Mouse (Mus musculus) kidney, postnatal 0 days (tissue): ENCODE measurements around the gene Mfap1a. TPM values are rescaled to one million over a fixed set of nuclear protein-coding genes. Genes with fewer than 3 reads are reported as not detected.
"Not testable (repeated sequence)": the region's sequence is repeated elsewhere in the genome, so short reads cannot be mapped to it uniquely, and the experiment has no call there.

ENCODE experiments used
- ATAC-seq: fragments of 200-750 bp; cut with Nextera tagmentation; replicated peaks from 2 replicates; pipeline ENCODE4 v1.8.0; 2017; ENCODE audit warnings: low read depth, moderate number of reproducible peaks, moderate TSS enrichment, moderate library complexity; ENCODE audit not compliant: low FRiP score
- DNase-seq: peaks from one replicate; pipeline ENCODE4 v3.0.0-alpha.2; 2016; ENCODE audit warnings: low spot score
- H3K27ac ChIP-seq: fragments of 300-500 bp; sonication (generic); 2 replicates; pipeline ENCODE4 v1.5.1; 2014; ENCODE audit warnings: mild to moderate bottlenecking
- H3K27me3 ChIP-seq: fragments of 300-500 bp; sonication (generic); 2 replicates; pipeline ENCODE4 v1.6.1; 2014; ENCODE audit warnings: low read length, mixed read lengths; ENCODE audit not compliant: insufficient read depth
- H3K36me3 ChIP-seq: fragments of 300-500 bp; sonication (generic); 2 replicates; pipeline ENCODE4 v1.6.1; 2014; ENCODE audit warnings: low read length, mixed read lengths; ENCODE audit not compliant: insufficient read depth
- H3K4me1 ChIP-seq: fragments of 300-500 bp; sonication (generic); replicated peaks from 2 replicates; pipeline ENCODE4 v1.6.1; 2014; ENCODE audit warnings: antibody characterized with exemption, low read length, mixed read lengths; ENCODE audit not compliant: insufficient read depth
- H3K4me2 ChIP-seq: fragments of 300-500 bp; sonication (generic); 2 replicates; pipeline ENCODE4 v1.6.1; 2014; ENCODE audit warnings: mild to moderate bottlenecking, low read length, moderate library complexity, mixed read lengths
- H3K4me3 ChIP-seq: fragments of 300-500 bp; sonication (generic); replicated peaks from 2 replicates; pipeline ENCODE4 v1.5.1; 2014; ENCODE audit warnings: low read depth, low read length
- H3K9ac ChIP-seq: fragments of 300-500 bp; sonication (generic); 2 replicates; pipeline ENCODE4 v1.6.1; 2014; ENCODE audit warnings: low read depth, low read length
- H3K9me3 ChIP-seq: fragments of 300-500 bp; sonication (generic); replicated peaks from 2 replicates; pipeline ENCODE4 v1.6.1; 2016; ENCODE audit warnings: low read length, inconsistent platforms, mixed read lengths
- CTCF ChIP-seq: IDR thresholded peaks from 2 replicates; pipeline ENCODE4 v1.5.1; 2016; ENCODE audit warnings: antibody characterized with exemption, low read depth, mild to moderate bottlenecking, moderate library complexity
- WGBS: fragments of 180-500 bp; shearing (Covaris S2); extraction: QIAGEN DNeasy Blood & Tissue Kit; methylation state at CpG from one replicate; pipeline ENCODE4 v1.1.7; 2014; 5-methylcytosine and 5-hydroxymethylcytosine counted together
- polyA plus RNA-seq: library from polyadenylated mRNA; unstranded; fragments of >200 nt; fragmentation: Nextera tagmentation; extraction: Ambion mirVana; gene quantifications from 2 replicates; pipeline ENCODE4 v1.2.1, GENCODE M21; 2015

Mfap1a gene
- polyA plus RNA-seq, 1 experiment from 2014 or later, result 16.6 TPM

GRCm38 (mm10) chr2:121509584-121509983 lies 3.1 kb upstream of the Mfap1a start:
- no peak for TF ChIP-seq CTCF
- Histone ChIP-seq H3K36me3 (0 out of 2 replicates have a peak, but pooled peaks cover 7% of the 10 kb centered on the region), H3K4me2 (peak overlapping the region; percentile 65), H3K4me3 (peak overlapping the region; percentile 39), H3K4me1 (peaks cover 6% of the 10 kb centered on the region), H3K27ac (no peak overlapping the region), H3K9ac (0 out of 2 replicates have a peak overlapping the region, but pooled peaks have one; percentile 47), H3K9me3 (no peaks in the 10 kb centered on the region), H3K27me3 (no peaks in the 10 kb centered on the region)
- ATAC-seq (peak; percentile 81), DNase-seq (peak; percentile 72)
- WGBS, result 23% methylated on average over 16 of the region's 16 CpGs

GRCm38 (mm10) chr2:121507951-121508330 lies 1.5 kb upstream of the Mfap1a start:
- TF ChIP-seq CTCF, result no peak
- Histone ChIP-seq H3K36me3 (0 out of 2 replicates have a peak, but pooled peaks cover 4% of the 10 kb centered on the region), H3K4me2 (peak overlapping the region; percentile 54), H3K9ac (no peak overlapping the region), H3K4me3 (peak overlapping the region; percentile 55; the same call in 1 of the 2 replicates), H3K4me1 (peaks cover 6% of the 10 kb centered on the region), H3K9me3 (no peaks in the 10 kb centered on the region), H3K27ac (no peak overlapping the region), H3K27me3 (no peaks in the 10 kb centered on the region)
- DNase-seq (no peak), ATAC-seq (no peak)
- WGBS, result 70% methylated on average over 2 of the region's 2 CpGs

GRCm38 (mm10) chr2:121507173-121507950 lies 897 bp upstream of the Mfap1a start:
- no peak overlapping the region for H3K27ac ChIP-seq
- 6% methylated on average over 12 of the region's 12 CpGs for WGBS
- H3K4me2 ChIP-seq, result peak overlapping the region; percentile 54
- peak overlapping the region; percentile 9; the same call in 1 of the 2 replicates for H3K9ac ChIP-seq
- no peaks in the 10 kb centered on the region for H3K27me3 ChIP-seq
- peaks cover 6% of the 10 kb centered on the region for H3K4me1 ChIP-seq
- peak overlapping the region; percentile 55 for H3K4me3 ChIP-seq
- 0 out of 2 replicates have a peak, but pooled peaks cover 4% of the 10 kb centered on the region for H3K36me3 ChIP-seq
- ATAC-seq, result no peak
- no peaks in the 10 kb centered on the region for H3K9me3 ChIP-seq
- peak; percentile 4 for DNase-seq
- no peak for TF ChIP-seq CTCF

GRCm38 (mm10) chr2:121501550-121501949 lies 4.9 kb downstream of the Mfap1a start:
- ATAC-seq, DNase-seq, H3K27me3 ChIP-seq, H3K9me3 ChIP-seq, H3K36me3 ChIP-seq, H3K9ac ChIP-seq, H3K4me3 ChIP-seq, H3K4me1 ChIP-seq, H3K27ac ChIP-seq, H3K4me2 ChIP-seq: not testable (repeated sequence)
- 92% methylated on average over 2 of the region's 6 CpGs for WGBS

GRCm38 (mm10) chr2:121484403-121484802 lies 22.1 kb downstream of the Mfap1a start:
- H3K27me3 ChIP-seq, DNase-seq, H3K27ac ChIP-seq, ATAC-seq, H3K9ac ChIP-seq, H3K4me3 ChIP-seq, H3K9me3 ChIP-seq, H3K4me1 ChIP-seq, H3K4me2 ChIP-seq, H3K36me3 ChIP-seq: not testable (repeated sequence)
- WGBS, result 78% methylated on average over 1 of the region's 2 CpGs

GRCm38 (mm10) chr2:121483576-121483975 lies 22.9 kb downstream of the Mfap1a start:
- no peak overlapping the region for H3K9ac ChIP-seq
- DNase-seq, result no peak
- 40% methylated on average over 8 of the region's 8 CpGs for WGBS

GRCm38 (mm10) chr2:121480916-121481315 lies 25.5 kb downstream of the Mfap1a start:
- not testable (repeated sequence) for H3K4me1 ChIP-seq, H3K9ac ChIP-seq, H3K4me3 ChIP-seq, DNase-seq, H3K4me2 ChIP-seq, H3K27me3 ChIP-seq, ATAC-seq, H3K36me3 ChIP-seq, H3K9me3 ChIP-seq, H3K27ac ChIP-seq
- 87% methylated on average over 13 of the region's 13 CpGs for WGBS

More at GRCm38 (mm10) chr2:121483576-121483975, 22.9 kb downstream of the Mfap1a start:
- Histone ChIP-seq H3K4me3 (no peak overlapping the region), H3K27ac (no peak overlapping the region), H3K4me1 (no peaks in the 10 kb centered on the region), H3K27me3 (no peaks in the 10 kb centered on the region), H3K4me2 (no peak overlapping the region), H3K36me3 (no peaks in the 10 kb centered on the region), H3K9me3 (no peaks in the 10 kb centered on the region)
- no peak for TF ChIP-seq CTCF
- no peak for ATAC-seq
